Mouse (Mus musculus): ENCODE results near the gene Spata6.

Gene Spata6

DNA sequence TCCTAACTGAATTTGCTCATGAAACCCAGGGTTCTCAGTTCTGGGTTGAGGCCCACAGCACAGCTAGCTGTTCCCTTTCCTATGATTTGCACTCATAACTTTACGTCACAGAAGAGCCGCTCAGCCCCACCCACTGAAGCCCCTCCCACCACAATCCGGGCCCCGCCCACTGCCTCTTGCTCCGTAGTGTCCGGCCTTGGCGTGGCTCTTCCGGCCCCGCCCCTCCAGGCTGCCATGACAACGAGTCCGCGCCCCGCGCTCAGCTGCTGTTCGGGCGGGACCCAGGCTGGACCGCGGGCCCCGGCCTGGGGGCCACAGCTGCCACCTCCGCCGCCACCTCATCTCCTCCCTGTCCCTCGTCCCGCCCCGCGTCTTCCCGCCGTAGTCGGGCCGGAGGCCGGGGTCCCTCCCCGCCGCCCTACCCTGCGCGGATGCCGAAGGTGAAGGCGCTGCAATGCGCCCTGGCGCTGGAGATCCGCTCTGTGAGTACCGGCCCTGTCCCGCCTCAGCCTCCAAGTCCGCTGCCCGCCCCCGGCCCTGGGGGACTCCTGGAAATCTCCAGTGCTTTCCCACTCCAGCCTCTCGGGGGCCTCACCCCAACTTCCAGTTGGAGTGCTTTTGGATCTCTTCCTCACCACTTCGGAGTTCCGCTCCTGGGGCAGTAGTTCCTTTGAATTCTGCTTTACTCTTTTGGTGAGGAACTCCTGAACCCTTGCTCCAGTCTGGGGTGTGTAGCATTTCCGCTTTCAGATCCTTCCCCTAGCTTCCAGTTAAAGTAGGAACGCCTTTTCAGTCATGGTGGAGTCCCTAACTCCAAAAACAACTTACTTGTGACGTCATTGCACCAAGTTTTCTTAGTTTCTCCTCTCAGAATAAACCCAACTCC lies at the start of gene Spata6:
Gene Spata6 (plus strand): TSS at position 209 of the 886 bp plus-strand sequence.
- DNase-seq: peak; percentile 85 to 88

DNA sequence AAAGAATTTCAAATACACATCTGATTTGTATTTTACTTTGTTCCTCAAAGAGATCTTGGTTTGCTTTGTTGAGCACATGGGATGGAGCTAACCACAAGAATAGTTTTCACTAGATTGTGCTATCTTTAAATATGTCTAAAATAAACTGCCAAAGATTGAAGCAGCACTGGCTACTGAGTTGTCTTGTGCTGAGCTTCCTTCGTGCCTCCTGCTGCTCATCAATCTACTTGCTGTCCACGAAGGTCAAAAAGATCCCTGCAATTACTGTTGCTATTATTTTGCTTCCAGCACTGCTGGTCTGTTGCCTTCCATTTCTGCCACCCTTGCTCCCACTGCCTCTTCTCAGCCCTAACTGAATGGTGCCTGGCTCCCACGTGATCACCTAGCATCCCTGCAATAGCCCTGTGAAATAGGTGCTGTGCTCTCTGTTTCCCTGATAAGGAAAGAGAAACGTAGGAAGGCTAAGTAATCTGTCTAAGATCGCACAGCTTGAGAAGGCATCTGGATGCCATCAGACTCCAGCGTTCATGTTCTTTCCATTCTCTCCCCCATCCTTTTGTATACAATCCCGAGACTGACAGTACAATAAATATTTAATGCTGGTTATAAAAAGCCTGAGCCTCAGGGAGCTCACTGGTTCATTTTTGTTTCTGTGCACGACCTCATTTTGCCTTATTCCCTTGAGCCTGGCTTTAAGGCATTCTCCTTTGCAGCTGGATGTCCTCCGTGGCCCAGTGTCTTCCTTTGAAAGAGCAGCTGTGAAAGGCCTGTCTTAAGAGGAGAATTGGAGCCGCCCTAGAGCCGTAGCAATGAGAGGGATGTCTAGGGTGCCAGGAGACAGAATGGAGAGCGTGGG lies 49.0 kb upstream of the Spata6 start:
- DNase-seq: no peak

DNA sequence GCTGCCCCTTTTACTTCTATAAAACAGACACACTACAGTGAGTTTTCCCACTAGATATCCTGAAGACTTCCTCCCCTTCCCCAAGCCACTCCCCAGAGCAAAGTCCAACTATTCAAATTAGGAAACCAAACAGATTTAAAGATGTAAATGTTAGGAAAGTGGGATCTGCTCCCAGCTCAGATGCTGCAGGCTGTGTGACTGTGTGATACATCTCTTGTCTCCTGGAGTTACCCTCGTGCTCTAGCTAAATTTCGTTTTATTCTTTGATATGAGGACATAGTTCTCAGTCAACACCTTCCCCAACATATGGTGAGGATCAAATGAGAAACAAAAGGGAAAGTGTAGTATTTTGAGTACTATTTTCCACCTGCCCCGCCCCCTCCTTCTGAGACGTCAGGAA lies 48.3 kb upstream of the Spata6 start:
- DNase-seq: no peak

DNA sequence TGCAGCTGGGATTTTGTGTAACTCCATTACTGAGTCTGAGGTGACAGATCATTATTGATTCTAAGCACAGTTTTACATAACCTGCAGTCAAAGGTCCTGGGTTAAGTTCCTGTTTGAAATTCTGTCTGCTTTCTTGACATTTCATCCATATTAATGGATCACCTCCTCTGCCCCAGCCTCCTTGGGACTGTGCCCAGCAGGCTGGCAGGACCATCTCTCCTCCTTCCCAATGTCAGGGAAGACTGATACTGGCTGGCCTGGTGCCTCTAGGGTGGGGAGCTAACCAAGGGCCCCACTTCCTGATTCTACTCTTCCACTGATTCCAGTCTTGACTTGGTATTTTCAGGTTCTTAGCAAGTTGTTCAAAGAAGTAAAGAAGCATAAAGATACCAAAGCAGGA lies 45.9 kb upstream of the Spata6 start:
- no peak for DNase-seq

DNA sequence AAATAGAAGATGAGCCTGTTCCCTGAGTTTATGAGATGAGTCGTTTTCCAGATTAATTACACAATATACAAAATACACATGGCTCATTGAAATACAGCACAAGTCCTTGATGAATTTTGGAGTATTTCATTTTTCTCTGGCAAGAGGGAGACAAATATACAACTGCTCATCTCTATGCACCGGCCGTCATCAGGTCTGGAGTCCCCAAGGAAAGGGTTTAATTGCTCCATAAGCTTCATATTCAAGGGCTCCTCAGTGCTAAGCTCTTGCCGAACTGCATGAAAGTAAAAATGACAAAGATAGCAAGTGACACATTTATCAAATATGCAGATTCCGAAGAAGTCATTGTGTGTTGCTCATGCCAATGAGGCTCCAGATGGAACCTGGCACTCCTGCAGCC lies 37.9 kb upstream of the Spata6 start:
- DNase-seq: no peak

DNA sequence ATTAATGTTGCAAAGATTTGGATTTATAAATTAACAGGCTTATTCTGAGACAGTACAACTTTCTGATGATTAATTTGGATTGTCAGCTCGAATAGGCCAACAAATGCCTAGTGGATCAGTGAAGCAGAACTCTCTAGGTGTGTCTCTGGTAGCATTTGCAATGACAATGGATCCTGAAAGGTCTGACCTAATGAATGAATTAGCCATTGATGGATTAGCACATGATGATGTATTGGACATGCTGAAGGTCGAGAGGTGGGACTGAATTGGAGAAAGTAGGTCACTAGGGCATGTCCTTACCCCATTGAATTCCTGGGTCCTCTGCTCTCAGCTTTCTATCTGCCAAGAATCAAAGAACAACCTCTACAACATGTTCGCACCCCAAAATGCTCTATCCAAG lies 37.0 kb upstream of the Spata6 start:
- no peak for DNase-seq

DNA sequence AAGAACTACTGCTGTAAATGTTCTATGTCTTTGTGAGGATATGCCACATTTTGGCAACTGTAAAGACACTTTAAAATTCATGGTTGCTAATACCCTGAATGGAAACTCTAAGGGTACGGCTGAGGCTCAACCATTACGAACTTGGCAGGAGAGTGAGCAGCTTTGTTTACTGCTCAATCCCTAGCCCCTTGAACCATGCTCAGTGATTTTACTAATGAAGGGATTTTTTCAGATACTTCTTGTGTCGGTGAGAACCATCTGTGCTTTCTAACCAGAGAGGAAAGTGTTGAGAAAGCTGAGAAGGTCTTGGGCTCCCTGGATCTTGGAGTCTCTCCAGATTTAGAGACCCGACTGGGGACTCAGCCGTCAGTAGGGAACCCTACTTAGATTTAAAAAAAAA lies 35.9 kb upstream of the Spata6 start:
- no peak for DNase-seq

DNA sequence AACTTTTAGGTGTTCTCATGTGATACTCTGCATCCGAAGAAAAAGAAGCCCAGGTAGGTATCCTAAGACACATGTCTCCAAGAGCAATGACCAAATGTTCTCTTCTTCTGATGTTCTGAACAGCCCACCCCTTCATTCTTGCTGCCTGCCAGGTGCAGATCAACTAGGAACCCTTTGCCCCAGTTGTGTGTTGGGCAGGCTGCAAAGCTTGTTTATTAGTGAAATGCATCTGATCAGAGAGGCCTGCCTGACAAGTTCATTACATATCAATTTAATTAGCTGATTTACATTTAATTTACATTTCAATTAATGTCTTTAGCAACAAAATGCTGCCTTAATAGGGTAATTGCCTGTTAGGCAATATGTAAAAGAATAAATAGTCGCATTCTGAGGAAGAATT lies 33.8 kb upstream of the Spata6 start:
- DNase-seq: no peak

DNA sequence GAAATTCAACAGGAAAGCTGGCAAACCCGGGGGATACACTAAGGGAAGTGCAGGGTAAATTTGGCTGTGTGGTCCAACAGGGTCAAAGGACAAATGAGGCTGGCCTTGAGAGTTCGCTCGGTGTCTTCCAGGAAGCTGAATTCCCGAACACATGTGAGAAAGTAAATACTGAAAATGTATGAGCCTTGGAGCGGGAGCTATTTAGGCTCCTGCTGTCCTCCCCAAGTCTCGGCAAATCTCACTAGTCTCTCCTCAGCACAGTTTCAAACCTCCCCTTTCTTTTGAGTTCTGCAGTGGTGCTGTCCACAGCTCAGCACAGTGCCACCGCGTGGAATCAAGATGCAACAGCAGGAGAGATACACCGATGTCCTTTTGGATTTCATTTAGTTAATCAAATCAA lies 32.8 kb upstream of the Spata6 start:
- peak in 1 of 2 experiments; percentile 8 for DNase-seq

DNA sequence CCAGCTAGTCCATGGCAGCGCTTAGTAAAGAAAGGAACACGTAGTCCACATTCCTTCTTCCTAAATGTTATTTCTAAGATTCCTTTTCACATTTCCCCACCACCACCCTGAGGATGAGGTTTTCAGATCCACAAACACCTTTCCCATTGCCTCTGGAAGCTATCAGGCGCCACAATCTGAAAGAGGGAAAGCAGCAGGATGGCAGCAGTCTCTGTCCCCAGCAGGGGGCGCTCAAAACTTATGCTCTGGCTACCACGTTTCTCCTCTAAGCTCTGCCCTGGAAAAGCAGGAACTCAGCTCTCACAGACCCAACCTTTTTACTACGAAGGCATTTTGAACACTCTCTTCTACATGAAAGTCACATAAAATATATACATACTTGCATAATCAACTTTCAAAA lies 32.2 kb upstream of the Spata6 start:
- DNase-seq: peak; percentile 29 to 45

DNA sequence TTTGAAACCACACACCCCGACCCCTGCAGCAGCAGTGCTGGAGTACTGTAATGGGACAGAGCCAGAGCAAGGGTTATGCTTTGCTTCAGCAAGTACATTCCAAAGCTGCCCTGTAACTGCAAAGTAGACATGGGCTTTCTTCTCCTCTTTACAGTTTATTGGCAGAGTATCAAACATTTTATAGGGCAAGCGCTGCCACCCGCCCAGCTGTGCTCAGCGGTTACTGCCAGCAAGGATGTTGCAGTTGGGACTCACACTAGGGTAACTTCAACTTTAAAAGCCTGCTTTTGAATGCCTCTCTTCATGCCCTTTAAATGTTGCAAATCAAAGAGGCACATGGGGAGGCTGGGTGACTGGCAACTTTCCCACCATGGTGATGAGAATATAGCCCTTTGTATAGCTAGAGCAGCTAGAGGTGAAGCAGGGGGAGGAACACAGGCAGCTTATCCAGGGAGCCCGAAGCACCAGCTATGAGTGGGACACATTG lies 28.7 kb upstream of the Spata6 start:
- DNase-seq: no peak

DNA sequence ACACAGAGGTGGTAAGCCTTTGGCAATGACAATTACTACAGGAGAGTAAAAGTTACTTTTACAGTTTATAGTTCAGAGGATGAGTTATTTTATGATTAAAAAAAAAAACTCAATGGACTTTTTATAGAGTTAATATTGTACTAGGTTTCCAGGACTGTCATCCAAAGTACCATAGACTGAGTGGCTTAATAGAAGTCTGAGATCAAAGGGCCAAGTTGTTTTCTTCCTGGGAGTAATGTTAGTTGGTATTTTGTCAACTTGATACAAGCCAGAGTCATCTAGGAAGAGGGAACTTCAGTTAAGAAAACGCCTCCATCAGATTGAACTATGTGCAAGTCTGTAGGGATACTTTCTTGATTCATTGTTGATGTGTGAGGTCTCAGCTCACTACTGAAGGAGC lies 18.4 kb upstream of the Spata6 start:
- no peak for DNase-seq

DNA sequence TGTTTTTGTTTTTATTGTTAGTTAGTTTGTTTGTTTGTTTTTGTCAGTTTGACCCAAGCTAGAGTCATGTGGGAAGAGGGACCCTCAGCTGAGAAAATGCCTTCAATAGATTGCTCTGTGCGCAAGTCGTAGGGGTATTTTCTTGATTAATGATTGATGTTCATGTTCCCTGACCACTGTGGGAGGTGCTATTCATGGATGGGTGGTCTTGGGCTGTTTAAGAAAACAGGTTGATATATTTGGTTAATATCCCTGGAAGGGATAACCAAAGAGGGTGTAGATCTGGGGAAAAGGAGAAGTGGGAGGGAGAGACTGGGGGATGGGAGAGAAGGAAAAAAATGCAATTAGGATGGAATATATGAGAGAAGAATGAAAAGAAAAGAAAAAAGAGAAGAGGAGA lies 15.7 kb upstream of the Spata6 start:
- no peak for DNase-seq

DNA sequence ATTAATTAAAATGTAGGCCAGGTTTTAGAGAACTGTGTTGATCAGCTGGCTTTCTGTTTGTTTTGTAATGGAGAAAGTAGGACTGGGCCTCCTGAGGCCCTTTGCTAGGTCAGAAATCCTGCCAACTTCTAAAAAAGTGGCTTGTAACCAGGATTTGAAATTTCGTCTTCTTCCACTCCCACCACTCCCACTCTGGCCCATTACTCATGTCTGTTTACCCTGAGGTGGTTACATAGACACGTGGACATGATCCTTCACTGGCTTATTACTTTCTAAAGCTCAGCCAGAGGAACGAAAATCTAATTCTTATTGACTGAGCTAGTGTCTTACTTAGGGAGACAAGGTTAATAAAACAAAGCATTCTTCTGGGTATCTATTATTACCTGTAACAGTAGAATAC lies 14.8 kb upstream of the Spata6 start:
- DNase-seq: no peak

DNA sequence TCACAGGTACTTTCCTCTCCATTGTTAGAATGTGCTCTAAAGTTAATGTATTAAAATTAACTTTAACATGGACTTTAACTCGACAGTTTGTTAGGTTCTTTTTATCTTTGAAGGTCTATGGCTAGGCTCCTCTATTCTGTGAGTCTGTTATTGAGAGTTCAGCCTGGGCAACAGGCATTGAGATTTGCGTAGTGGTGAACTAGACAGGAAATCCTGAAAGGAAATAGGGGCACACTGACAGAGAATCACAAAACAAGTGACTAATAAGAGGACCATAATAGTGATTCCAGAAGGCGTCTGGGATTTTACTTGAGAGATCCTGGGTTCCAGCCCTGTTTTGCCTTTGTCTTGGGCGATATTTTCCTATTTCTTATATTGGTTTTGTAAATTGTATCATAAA lies 488 bp upstream of the Spata6 start:
- DNase-seq: no peak

DNA sequence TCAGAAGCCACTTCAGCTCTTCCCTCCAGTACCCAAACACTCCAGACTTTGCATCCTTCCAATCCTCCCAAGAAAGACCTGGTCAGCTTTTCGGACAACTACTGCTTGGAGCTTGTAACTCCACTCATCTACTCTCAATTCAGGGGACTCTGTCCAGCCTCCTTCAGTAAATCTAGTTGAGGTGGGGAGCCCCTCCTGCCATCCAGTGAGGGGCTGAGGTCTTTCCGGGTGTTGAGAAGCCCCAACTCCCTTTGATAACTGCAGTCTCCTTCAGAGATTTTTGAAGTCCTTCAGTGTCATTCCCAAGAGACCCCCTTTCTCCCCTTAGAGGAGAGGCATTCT lies 849 bp downstream of the Spata6 start:
- DNase-seq: peak in 1 of 2 experiments; percentile 11

DNA sequence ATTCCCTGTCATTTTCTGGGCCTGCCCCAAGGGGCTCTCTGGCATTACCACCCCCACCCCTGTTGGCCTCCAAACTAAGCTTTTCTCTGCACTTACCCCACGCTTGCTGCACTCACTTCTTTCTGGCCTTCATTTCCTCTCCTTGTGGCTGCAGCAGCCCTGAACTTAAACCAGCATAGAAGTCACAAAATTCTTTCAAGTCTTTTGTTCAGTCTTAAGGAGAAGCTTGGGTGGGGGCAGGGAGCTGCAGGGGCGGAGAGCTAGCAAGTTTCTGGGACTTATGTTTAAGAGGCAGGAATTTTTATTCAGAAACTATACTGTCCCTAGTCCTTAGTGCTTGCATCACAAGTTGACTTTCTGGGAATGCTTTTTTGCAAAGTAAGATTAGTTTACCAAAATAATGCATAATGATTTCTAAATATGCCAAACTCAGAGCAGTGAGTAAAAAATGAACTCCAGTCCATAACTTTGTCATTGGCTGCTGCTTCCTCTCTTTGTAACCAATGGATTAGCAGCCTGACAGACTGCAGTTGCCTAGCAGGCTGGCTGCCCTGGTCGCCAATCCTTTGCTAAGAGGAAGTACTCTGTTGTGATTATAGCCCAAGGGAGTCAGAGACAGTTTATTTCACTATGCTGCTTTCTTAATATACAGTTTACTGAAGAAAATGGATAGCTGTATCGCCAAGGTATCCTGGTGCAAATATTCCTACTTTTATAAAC lies 1.5 kb downstream of the Spata6 start:
- DNase-seq: peak; percentile 16 to 42

DNA sequence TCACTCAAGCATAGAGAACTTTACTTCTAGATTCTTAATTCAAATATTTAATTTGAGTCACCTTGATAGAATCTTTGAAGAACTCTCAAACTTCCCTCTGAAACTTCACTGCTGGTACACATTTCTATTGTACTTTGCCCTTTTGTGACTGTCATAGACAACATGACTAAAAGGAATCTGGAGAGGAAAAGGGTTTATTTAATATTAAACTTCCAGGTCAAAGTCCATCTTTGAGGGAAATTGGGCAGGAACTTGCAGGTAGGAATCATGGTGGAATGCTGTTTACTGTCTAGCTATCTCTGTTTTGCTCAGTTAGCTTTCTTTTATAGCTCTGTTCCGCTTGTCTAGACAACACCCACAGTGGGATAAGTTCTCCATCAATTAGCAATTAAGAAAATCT lies 17.8 kb downstream of the Spata6 start:
- no peak for DNase-seq

DNA sequence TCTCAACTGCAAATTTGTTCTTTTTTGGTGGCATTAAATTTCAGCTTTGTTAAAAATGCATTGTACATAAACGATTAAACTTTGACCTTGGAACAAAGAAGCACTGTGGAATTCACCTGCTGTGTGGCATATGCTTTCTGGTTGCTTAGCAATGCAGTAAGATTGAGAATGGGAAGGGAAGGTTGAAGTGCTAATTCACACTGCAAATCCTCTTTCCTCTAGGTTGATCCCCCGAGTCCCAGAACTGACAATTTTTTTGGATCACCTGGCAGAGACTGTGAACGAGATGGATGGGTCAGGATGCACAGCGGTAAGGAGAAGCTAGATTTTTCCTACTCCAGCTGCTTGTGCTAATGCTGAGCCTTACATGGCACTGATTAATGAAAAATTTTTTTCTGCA lies 60.7 kb downstream of the Spata6 start:
- DNase-seq: no peak

DNA sequence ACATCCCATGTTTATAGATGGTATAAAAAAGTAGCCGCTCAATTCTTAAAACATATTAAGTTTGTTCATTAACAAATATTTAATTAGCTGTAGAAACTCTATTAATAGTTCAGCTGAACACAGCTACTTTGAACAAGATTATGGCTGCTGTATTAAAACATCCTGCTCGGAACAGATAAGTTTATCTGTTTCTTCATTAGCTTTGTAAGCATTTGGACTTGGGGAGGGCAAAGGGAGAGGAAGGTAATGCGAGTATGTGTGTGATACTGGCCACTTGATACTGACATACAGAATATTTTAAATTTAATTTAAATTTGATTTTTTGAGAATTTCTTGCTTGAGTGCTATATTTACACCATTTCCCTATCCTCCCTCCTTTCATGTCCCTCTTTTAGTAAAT lies 80.1 kb downstream of the Spata6 start:
- DNase-seq: no peak

DNA sequence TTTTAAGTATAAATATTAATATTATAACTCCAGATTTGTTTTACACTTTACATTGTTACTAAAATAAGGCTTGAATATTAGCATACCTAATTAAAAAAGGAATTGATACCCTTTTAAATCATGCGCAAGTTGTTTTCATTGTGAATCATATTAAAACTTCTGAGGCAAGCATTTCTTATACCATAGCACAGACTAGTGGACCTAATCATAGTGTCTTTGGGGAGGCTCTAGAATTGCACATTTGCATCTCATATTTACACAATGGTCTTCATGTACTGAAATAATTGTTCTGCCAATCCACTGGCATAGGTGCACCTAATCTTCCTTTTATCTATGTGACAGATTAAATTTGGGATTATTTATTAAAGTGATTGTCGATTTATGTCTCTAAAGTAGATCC lies 83.4 kb downstream of the Spata6 start:
- no peak for DNase-seq

DNA sequence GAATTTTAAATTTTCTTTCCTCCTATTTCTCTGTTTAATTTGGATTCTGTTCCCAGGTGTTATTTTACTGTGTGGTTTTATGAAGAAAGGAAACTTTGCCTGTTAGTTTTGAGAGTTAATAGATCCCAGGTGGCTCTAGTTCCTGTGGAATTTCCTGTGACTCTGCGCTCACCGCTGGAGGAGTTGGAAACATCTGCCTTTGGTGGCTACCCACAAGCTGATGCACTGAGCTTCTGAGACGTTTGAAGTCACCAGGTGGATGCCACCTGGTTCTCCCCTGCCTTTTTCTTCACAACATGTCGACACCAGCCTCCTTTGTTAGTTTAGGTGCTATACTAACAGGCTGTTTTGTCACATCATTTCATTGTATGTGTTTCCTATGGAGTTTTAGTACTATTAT lies 97.7 kb downstream of the Spata6 start:
- peak; percentile 47 to 67 for DNase-seq

DNA sequence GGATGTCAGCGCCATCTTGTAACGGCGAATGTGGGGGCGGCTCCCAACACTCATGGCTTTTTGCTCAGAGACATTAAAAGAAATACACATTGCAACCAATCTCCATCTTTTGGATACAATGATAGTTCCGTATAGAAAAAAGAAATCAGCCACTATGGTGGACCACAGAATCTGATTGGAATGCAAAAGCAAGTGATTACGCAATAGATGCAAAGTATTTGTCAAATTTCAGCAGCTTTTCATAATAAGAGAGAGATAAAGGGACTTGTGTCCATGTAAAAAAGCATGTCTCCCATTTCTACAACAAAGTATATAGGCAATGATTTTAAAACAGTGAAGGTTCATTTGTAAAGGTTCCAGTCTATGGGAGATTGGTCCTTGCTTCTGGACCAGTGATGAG lies 119.1 kb downstream of the Spata6 start:
- DNase-seq: no peak

All from thymus, adult 18-20 months (tissue).